In genomic region chr1:192755246-192755645, GRCm38 (mm10) we compare ENCODE assay signal across 10 mouse cellular contexts. TPM values are rescaled to one million over a fixed set of nuclear protein-coding genes. Genes with fewer than 3 reads are reported as not detected.
DNase-seq lines count a peak whose midpoint lies in the region; ATAC-seq lines count a peak whose summit lies in the region.
"Had no signal": no experiment of that assay in that cellular context is flagged by ENCODE, and none has a peak within 500 bp of the region (broad histone marks: within the 10 kb centered on the region; RNA-seq: fewer than 3 reads in every experiment).

No protein-coding gene starts in this region.

- H3K27me3 ChIP-seq in embryonic facial prominence, embryonic 14.5 days (replicated peaks; ENCODE audit: control insufficient read depth, insufficient read depth, low read length): no peaks in the 10 kb centered on the region
- no peaks in the 10 kb centered on the region for H3K27me3 ChIP-seq in forebrain, embryonic 15.5 days
- H3K27me3 ChIP-seq in midbrain, embryonic 10.5 days (ENCODE audit: low read depth, poor library complexity, severe bottlenecking): no peaks in the 10 kb centered on the region
- no peaks in the 10 kb centered on the region for H3K27me3 ChIP-seq in neural tube, embryonic 14.5 days (ENCODE audit: control insufficient read depth, insufficient read depth, low read length)
- H3K27me3 ChIP-seq in limb, embryonic 10.5 days (ENCODE audit: low read depth, poor library complexity, severe bottlenecking): no peaks in the 10 kb centered on the region
- H3K27me3 ChIP-seq: liver, embryonic 15.5 days had no signal

- no peak for DNase-seq in embryonic facial prominence, embryonic 14.5 days (ENCODE audit: low spot score)
- peak; percentile 37 for DNase-seq in midbrain, embryonic 10.5 days (ENCODE audit: low spot score)
- DNase-seq in limb, embryonic 10.5 days (ENCODE audit: low spot score): no peak
- no peak for DNase-seq in cerebellum, postnatal 14 days
- no peak for DNase-seq in gastrocnemius, adult 18-20 months (ENCODE audit: low spot score)
- DNase-seq: adrenal gland, postnatal 14 days; spleen, adult 18-20 months had no signal

- no peak overlapping the region for H3K4me2 ChIP-seq in embryonic facial prominence, embryonic 14.5 days (ENCODE audit: low read depth, low read length)
- H3K4me2 ChIP-seq in forebrain, embryonic 15.5 days (replicated peaks): no peak overlapping the region
- 0 out of 2 replicates have a peak overlapping the region, but pooled peaks have one; percentile 14 for H3K4me2 ChIP-seq in neural tube, embryonic 14.5 days (ENCODE audit: low read depth, low read length)
- H3K4me2 ChIP-seq: liver, embryonic 15.5 days had no signal

- H3K9ac ChIP-seq in embryonic facial prominence, embryonic 14.5 days (ENCODE audit: low read depth, low read length): no peak overlapping the region
- no peak overlapping the region; the same call in 1 of the 2 replicates for H3K9ac ChIP-seq in forebrain, embryonic 15.5 days (replicated peaks)
- H3K9ac ChIP-seq in neural tube, embryonic 14.5 days (replicated peaks; ENCODE audit: low read depth, low read length): no peak overlapping the region
- H3K9ac ChIP-seq: liver, embryonic 15.5 days had no signal

- H3K27ac ChIP-seq in embryonic facial prominence, embryonic 14.5 days (replicated peaks; ENCODE audit: low read depth, low read length): peak overlapping the region; percentile 39; the same call in 1 of the 2 replicates
- H3K27ac ChIP-seq in forebrain, embryonic 15.5 days (replicated peaks): peak overlapping the region; percentile 73
- H3K27ac ChIP-seq in midbrain, embryonic 10.5 days (replicated peaks): peak overlapping the region; percentile 66
- H3K27ac ChIP-seq in neural tube, embryonic 14.5 days (ENCODE audit: low read depth, low read length): peak overlapping the region; percentile 4; the same call in 1 of the 2 replicates
- H3K27ac ChIP-seq in limb, embryonic 10.5 days: no peak overlapping the region
- H3K27ac ChIP-seq: liver, embryonic 15.5 days had no signal

- WGBS in embryonic facial prominence, embryonic 14.5 days: 73% methylated on average over 13 of the region's 13 CpGs
- 42% methylated on average over 13 of the region's 13 CpGs for WGBS in forebrain, embryonic 15.5 days
- WGBS in midbrain, embryonic 10.5 days: 56% methylated on average over 13 of the region's 13 CpGs
- WGBS in neural tube, embryonic 14.5 days: 28% methylated on average over 13 of the region's 13 CpGs
- 95% methylated on average over 13 of the region's 13 CpGs for WGBS in limb, embryonic 10.5 days

- ATAC-seq in embryonic facial prominence, embryonic 14.5 days (ENCODE audit: low read depth): no peak
- peak; percentile 36 for ATAC-seq in forebrain, embryonic 15.5 days (replicated peaks)
- ATAC-seq in neural tube, embryonic 14.5 days (ENCODE audit: low read depth): peak; percentile 23; the same call in 1 of the 2 replicates

- no peaks in the 10 kb centered on the region for H3K9me3 ChIP-seq in embryonic facial prominence, embryonic 14.5 days (ENCODE audit: control insufficient read depth, low read length)
- no peaks in the 10 kb centered on the region for H3K9me3 ChIP-seq in forebrain, embryonic 15.5 days
- H3K9me3 ChIP-seq in midbrain, embryonic 10.5 days (replicated peaks): no peaks in the 10 kb centered on the region
- H3K9me3 ChIP-seq in neural tube, embryonic 14.5 days (ENCODE audit: control insufficient read depth, low read length): no peaks in the 10 kb centered on the region
- no peaks in the 10 kb centered on the region for H3K9me3 ChIP-seq in limb, embryonic 10.5 days (replicated peaks)
- H3K9me3 ChIP-seq: liver, embryonic 15.5 days had no signal

- 0 out of 2 replicates have a peak, but pooled peaks cover 6% of the 10 kb centered on the region for H3K4me1 ChIP-seq in embryonic facial prominence, embryonic 14.5 days (ENCODE audit: control insufficient read depth, insufficient read depth, low read length)
- H3K4me1 ChIP-seq in forebrain, embryonic 15.5 days: peaks cover 18% of the 10 kb centered on the region
- H3K4me1 ChIP-seq in midbrain, embryonic 10.5 days: peaks cover 33% of the 10 kb centered on the region
- H3K4me1 ChIP-seq in neural tube, embryonic 14.5 days (ENCODE audit: control insufficient read depth, insufficient read depth, low read length): peaks cover 17% of the 10 kb centered on the region
- peaks cover 21% of the 10 kb centered on the region for H3K4me1 ChIP-seq in limb, embryonic 10.5 days

- H3K36me3 ChIP-seq in embryonic facial prominence, embryonic 14.5 days (ENCODE audit: control insufficient read depth, insufficient read depth, low read length): no peaks in the 10 kb centered on the region
- no peaks in the 10 kb centered on the region for H3K36me3 ChIP-seq in forebrain, embryonic 15.5 days
- no peaks in the 10 kb centered on the region for H3K36me3 ChIP-seq in midbrain, embryonic 10.5 days
- H3K36me3 ChIP-seq in neural tube, embryonic 14.5 days (ENCODE audit: control insufficient read depth, insufficient read depth, low read length): no peaks in the 10 kb centered on the region
- H3K36me3 ChIP-seq in limb, embryonic 10.5 days: 0 out of 2 replicates have a peak, but pooled peaks cover 5% of the 10 kb centered on the region
- H3K36me3 ChIP-seq: liver, embryonic 15.5 days had no signal

- H3K4me3 ChIP-seq in embryonic facial prominence, embryonic 14.5 days (ENCODE audit: low read depth, low read length): no peak overlapping the region
- no peak overlapping the region for H3K4me3 ChIP-seq in forebrain, embryonic 15.5 days
- no peak overlapping the region for H3K4me3 ChIP-seq in midbrain, embryonic 10.5 days
- no peak overlapping the region for H3K4me3 ChIP-seq in neural tube, embryonic 14.5 days (ENCODE audit: low read depth, low read length)
- H3K4me3 ChIP-seq in limb, embryonic 10.5 days: no peak overlapping the region
- H3K4me3 ChIP-seq: liver, embryonic 15.5 days had no signal

RNA-seq across cellular contexts. Expression of gene Hhat, which starts 15.8 kb away (rescaled TPM):
- 9.3 and 10.4 TPM in 2 replicates for polyA plus RNA-seq in embryonic facial prominence, embryonic 14.5 days (2014; fragmentation: Nextera tagmentation; extraction: Ambion mirVana)
- 2.0 and 2.7 TPM in 2 replicates for polyA plus RNA-seq in forebrain, embryonic 15.5 days (2015; fragmentation: Nextera tagmentation; extraction: Ambion mirVana)
- polyA plus RNA-seq in midbrain, embryonic 10.5 days (2016; fragmentation: Nextera tagmentation; extraction: Ambion mirVana): 8.0 and 8.2 TPM in 2 replicates
- 3.1 and 3.5 TPM in 2 replicates for polyA plus RNA-seq in neural tube, embryonic 14.5 days (2014; fragmentation: Nextera tagmentation; extraction: Ambion mirVana)
- 13.2 and 13.7 TPM in 2 replicates for polyA plus RNA-seq in limb, embryonic 10.5 days (2016; fragmentation: Nextera tagmentation; extraction: Ambion mirVana)
- total RNA-seq in gastrocnemius, adult 18-20 months (2021): 1 to 10 TPM; 1.2 to 1.3 TPM
